Mouse (Mus musculus) myocyte (in vitro differentiated cells): Measurements from ENCODE around the gene Celf2.

ENCODE experiments used
- POLR2A ChIP-seq: IDR thresholded peaks from one replicate; pipeline ENCODE4 v1.6.1; 2011; ENCODE audit warnings: low read depth, mild to moderate bottlenecking, control low read depth, moderate library complexity; ENCODE audit not compliant: insufficient read length
- TCF12 ChIP-seq: IDR thresholded peaks from one replicate; pipeline ENCODE4 v1.6.1; 2011; ENCODE audit warnings: mild to moderate bottlenecking, control low read depth; ENCODE audit not compliant: poor library complexity, insufficient read depth, severe bottlenecking

DNA sequence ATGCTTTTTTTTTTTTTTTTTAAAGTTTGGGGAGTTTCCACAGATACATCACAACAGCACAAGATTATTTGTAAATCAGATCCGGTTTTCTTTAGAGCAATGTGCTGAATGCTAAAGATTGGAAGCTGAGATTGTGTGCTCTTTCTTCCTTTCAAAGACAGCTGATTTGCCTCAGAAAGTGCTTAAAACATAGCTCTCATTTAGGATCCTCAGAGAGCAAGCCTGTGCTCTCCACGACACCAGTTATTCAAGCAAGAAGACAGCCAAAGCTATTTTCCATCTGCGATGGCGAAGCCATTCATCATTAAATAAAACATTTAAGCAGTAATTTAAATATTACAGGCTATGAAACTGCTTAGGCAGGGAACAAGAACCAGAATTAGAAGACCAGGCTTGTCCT, 463.8 kb downstream of the Celf2 start:
- no peak for TF ChIP-seq TCF12
- TF ChIP-seq POLR2A, result no peak
